ENCODE assay signal across 8 mouse cellular contexts in the genomic region with DNA sequence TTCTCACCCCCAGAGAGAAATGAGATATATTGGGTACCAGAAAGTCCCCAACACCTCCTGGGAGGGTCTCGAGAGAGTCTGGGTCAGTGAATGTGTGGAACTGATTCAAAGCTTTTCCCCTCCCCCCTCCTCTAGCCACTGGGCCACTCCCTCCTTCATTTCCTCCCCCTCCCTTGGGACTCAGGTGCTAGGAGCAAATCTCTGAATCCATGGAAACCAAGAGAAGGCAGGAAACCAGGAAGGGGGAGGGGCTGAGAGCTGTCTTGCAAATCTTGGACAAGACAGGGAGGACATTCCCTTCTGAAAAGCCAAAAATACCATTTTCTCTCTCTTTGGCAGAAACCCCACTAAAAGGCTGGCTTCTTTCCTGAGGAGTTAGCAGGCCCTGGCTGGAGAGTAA. TPM values are rescaled to one million over a fixed set of nuclear protein-coding genes. Genes with fewer than 3 reads are reported as not detected.
DNase-seq lines count a peak whose midpoint lies in the region; ATAC-seq lines count a peak whose summit lies in the region.

No protein-coding gene starts in this region.

- ATAC-seq in midbrain, embryonic 13.5 days, result peak; percentile 40; the same call in 1 of the 2 replicates

- no peaks in the 10 kb centered on the region for H3K27me3 ChIP-seq in midbrain, embryonic 13.5 days

- H3K4me1 ChIP-seq in midbrain, embryonic 13.5 days (replicated peaks), result peaks cover 17% of the 10 kb centered on the region

- no peaks in the 10 kb centered on the region for H3K9me3 ChIP-seq in midbrain, embryonic 13.5 days

- WGBS in midbrain, embryonic 13.5 days, result 25% methylated on average over 1 of the region's 1 CpGs

- no peak overlapping the region; the same call in 1 of the 2 replicates for H3K27ac ChIP-seq in midbrain, embryonic 13.5 days

- 0 out of 2 replicates have a peak overlapping the region, but pooled peaks have one; percentile 5 for H3K4me2 ChIP-seq in midbrain, embryonic 13.5 days (replicated peaks)

- H3K9ac ChIP-seq in midbrain, embryonic 13.5 days (replicated peaks), result no peak overlapping the region

- DNase-seq in cerebellum, postnatal 10 days, result peak; percentile 47 to 57
- DNase-seq in cerebellum, postnatal 36 days, result no peak
- DNase-seq in layer of hippocampus, adult 11-12 months (ENCODE audit: low spot score), result peak; percentile 17
- DNase-seq in layer of hippocampus, postnatal 36 days, result no peak
- DNase-seq in embryo, embryonic 9.5 days (ENCODE audit: extremely low spot score), result peak; percentile 12
- no peak for DNase-seq in heart, adult 9 months (ENCODE audit: low spot score in 2 of 2)
- DNase-seq in heart, adult 8-10 months (ENCODE audit: low spot score), result no peak

- H3K36me3 ChIP-seq in midbrain, embryonic 13.5 days, result no peaks in the 10 kb centered on the region

- no peak overlapping the region for H3K4me3 ChIP-seq in midbrain, embryonic 13.5 days (replicated peaks)

RNA-seq across cellular contexts. Expression of gene Pepd, which starts 15.1 kb away (rescaled TPM):
- 10 to 100 TPM; 33.2 to 33.6 TPM for total RNA-seq in layer of hippocampus, postnatal 36 days (2021)
- 55.5 and 56.0 TPM in 2 replicates for polyA plus RNA-seq in midbrain, embryonic 13.5 days (2015; fragmentation: Nextera tagmentation; extraction: Ambion mirVana)
- total RNA-seq in heart, adult 8-10 months (2022), result 10 to 100 TPM; 23.3 to 27.0 (median 26.3) TPM

Comparison
In these comparisons a context has a peak if more than half of its experiments do, and no peak if none do; other contexts are left out.
1. DNase-seq: peak in cerebellum, postnatal 10 days (2 of 2), layer of hippocampus, adult 11-12 months (single experiment) and embryo, embryonic 9.5 days (single experiment); none in cerebellum, postnatal 36 days (0 of 2), layer of hippocampus, postnatal 36 days (0 of 2), heart, adult 9 months (0 of 2) and heart, adult 8-10 months (single experiment).